Mouse (Mus musculus) embryonic facial prominence, embryonic 11.5 days (tissue): Measurements from ENCODE around the gene Lmo2. TPM values are rescaled to one million over a fixed set of nuclear protein-coding genes. Genes with fewer than 3 reads are reported as not detected.

Experiments used
- ATAC-seq: fragments of 200-750 bp; cut with Nextera tagmentation; replicated peaks from 2 replicates; pipeline ENCODE4 v1.8.0; 2017; ENCODE audit warnings: low read depth; ENCODE audit not compliant: insufficient number of reproducible peaks, low FRiP score, low TSS enrichment
- DNase-seq: peaks from one replicate; pipeline ENCODE4 v3.0.0-alpha.2; 2015; ENCODE audit warnings: low spot score
- H3K27ac ChIP-seq: fragments of 300-500 bp; sonication (generic); replicated peaks from 2 replicates; pipeline ENCODE4 v1.5.1; 2014; ENCODE audit warnings: mild to moderate bottlenecking, low read depth, low read length, control low read depth
- H3K27me3 ChIP-seq: fragments of 300-500 bp; sonication (generic); 2 replicates; pipeline ENCODE4 v1.6.1; 2014; ENCODE audit warnings: mild to moderate bottlenecking, low read length, moderate library complexity, mixed read lengths; ENCODE audit not compliant: control insufficient read depth, insufficient read depth
- H3K36me3 ChIP-seq: fragments of 300-500 bp; sonication (generic); replicated peaks from 2 replicates; pipeline ENCODE4 v1.6.1; 2014; ENCODE audit warnings: low read depth, mild to moderate bottlenecking, low read length, moderate library complexity, mixed read lengths; ENCODE audit not compliant: control insufficient read depth, insufficient read depth
- H3K4me1 ChIP-seq: fragments of 300-500 bp; sonication (generic); 2 replicates; pipeline ENCODE4 v1.6.1; 2014; ENCODE audit warnings: low read length, mixed read lengths; ENCODE audit not compliant: control insufficient read depth, insufficient read depth
- H3K4me2 ChIP-seq: fragments of 300-500 bp; sonication (generic); 2 replicates; pipeline ENCODE4 v1.6.1; 2014; ENCODE audit warnings: low read depth, mild to moderate bottlenecking, control low read depth, low read length, moderate library complexity
- H3K4me3 ChIP-seq: fragments of 300-500 bp; sonication (generic); 2 replicates; pipeline ENCODE4 v1.5.1; 2014; ENCODE audit warnings: low read depth, low read length, control low read depth
- H3K9ac ChIP-seq: fragments of 300-500 bp; sonication (generic); replicated peaks from 2 replicates; pipeline ENCODE4 v1.6.1; 2014; ENCODE audit warnings: mild to moderate bottlenecking, control low read depth, low read length
- H3K9me3 ChIP-seq: fragments of 300-500 bp; sonication (generic); replicated peaks from 2 replicates; pipeline ENCODE4 v1.6.1; 2016; ENCODE audit warnings: mild to moderate bottlenecking, low read length, inconsistent platforms, mixed read lengths; ENCODE audit not compliant: control insufficient read depth
- WGBS: fragments of 180-500 bp; shearing (Covaris S2); extraction: QIAGEN DNeasy Blood & Tissue Kit; methylation state at CpG from one replicate; pipeline ENCODE4 v1.1.7; 2014; 5-methylcytosine and 5-hydroxymethylcytosine counted together
- polyA plus RNA-seq: library from polyadenylated mRNA; unstranded; fragments of >200 nt; fragmentation: Nextera tagmentation; extraction: Ambion mirVana; gene quantifications from 2 replicates; pipeline ENCODE4 v1.2.1, GENCODE M21; 2014

Gene Lmo2
- polyA plus RNA-seq, 1 experiment from 2014 or later: 16.2 TPM

GRCm38 (mm10) chr2:103935691-103936435, 21.9 kb upstream of the Lmo2 start:
- DNase-seq (no peak), ATAC-seq (no peak)
- Histone ChIP-seq H3K9ac (no peak overlapping the region), H3K9me3 (no peaks in the 10 kb centered on the region), H3K4me3 (no peak overlapping the region), H3K27ac (no peak overlapping the region), H3K4me1 (no peaks in the 10 kb centered on the region), H3K4me2 (no peak overlapping the region), H3K36me3 (no peaks in the 10 kb centered on the region), H3K27me3 (no peaks in the 10 kb centered on the region)
- 70% methylated on average over 10 of the region's 10 CpGs for WGBS

- H3K36me3 ChIP-seq: no peaks in the 10 kb centered on the region
- no peaks in the 10 kb centered on the region for H3K27me3 ChIP-seq
- no peak overlapping the region for H3K4me2 ChIP-seq
- H3K9me3 ChIP-seq: no peaks in the 10 kb centered on the region
- no peaks in the 10 kb centered on the region for H3K4me1 ChIP-seq
- ATAC-seq (no peak), DNase-seq (no peak)
- H3K4me3 ChIP-seq: no peak overlapping the region
- no peak overlapping the region for H3K9ac ChIP-seq
- no peak overlapping the region for H3K27ac ChIP-seq
- WGBS: 90% methylated on average over 2 of the region's 2 CpGs
Observed at GRCm38 (mm10) chr2:103936666-103937065, 21.1 kb upstream of the Lmo2 start.

GRCm38 (mm10) chr2:103937670-103938069, 20.1 kb upstream of the Lmo2 start:
- H3K36me3 ChIP-seq: no peaks in the 10 kb centered on the region
- WGBS: 89% methylated on average over 2 of the region's 2 CpGs
- no peak overlapping the region for H3K9ac ChIP-seq
- H3K27ac ChIP-seq: no peak overlapping the region
- H3K9me3 ChIP-seq: no peaks in the 10 kb centered on the region
- no peak for ATAC-seq
- DNase-seq: no peak
- H3K4me2 ChIP-seq: no peak overlapping the region
- H3K4me3 ChIP-seq: no peak overlapping the region
- no peaks in the 10 kb centered on the region for H3K4me1 ChIP-seq
- H3K27me3 ChIP-seq: no peaks in the 10 kb centered on the region

GRCm38 (mm10) chr2:103938573-103938972, 19.2 kb upstream of the Lmo2 start:
- no peaks in the 10 kb centered on the region for H3K9me3 ChIP-seq
- no peaks in the 10 kb centered on the region for H3K4me1 ChIP-seq
- H3K4me3 ChIP-seq: no peak overlapping the region
- ATAC-seq (no peak), DNase-seq (no peak)
- H3K4me2 ChIP-seq: no peak overlapping the region
- no peaks in the 10 kb centered on the region for H3K27me3 ChIP-seq
- H3K36me3 ChIP-seq: no peaks in the 10 kb centered on the region
- no peak overlapping the region for H3K27ac ChIP-seq
- H3K9ac ChIP-seq: no peak overlapping the region
- WGBS: 76% methylated on average over 1 of the region's 1 CpGs

GRCm38 (mm10) chr2:103939003-103939402, 18.8 kb upstream of the Lmo2 start:
- H3K4me2 ChIP-seq: no peak overlapping the region
- no peak overlapping the region for H3K9ac ChIP-seq
- H3K9me3 ChIP-seq: no peaks in the 10 kb centered on the region
- no peaks in the 10 kb centered on the region for H3K27me3 ChIP-seq
- DNase-seq (no peak), ATAC-seq (no peak)
- no peaks in the 10 kb centered on the region for H3K36me3 ChIP-seq
- H3K4me3 ChIP-seq: no peak overlapping the region
- no peaks in the 10 kb centered on the region for H3K4me1 ChIP-seq
- H3K27ac ChIP-seq: no peak overlapping the region

DNA sequence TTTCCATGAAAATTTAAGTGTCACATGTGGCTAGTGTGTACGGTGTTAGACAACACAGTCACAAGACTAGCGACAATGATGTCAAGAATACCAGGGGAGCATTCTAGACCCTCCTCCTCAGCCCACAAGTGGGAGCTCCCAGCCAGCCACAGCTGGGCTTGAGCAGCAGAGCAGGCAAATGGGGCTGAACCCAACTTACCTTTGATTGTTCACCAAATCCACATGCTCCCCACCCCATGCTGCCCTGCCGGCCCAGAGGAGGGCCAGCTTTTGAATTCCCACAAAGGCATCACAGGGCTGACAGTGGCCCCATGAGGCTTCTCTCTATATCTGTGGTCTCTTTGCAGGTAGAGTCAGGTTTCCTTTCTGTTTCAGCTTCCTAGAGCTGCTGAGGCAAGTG, 16.7 kb upstream of the Lmo2 start:
- Histone ChIP-seq H3K9me3 (no peaks in the 10 kb centered on the region), H3K4me1 (no peaks in the 10 kb centered on the region; the same call in 1 of the 2 replicates), H3K27ac (no peak overlapping the region), H3K4me2 (no peak overlapping the region), H3K36me3 (no peaks in the 10 kb centered on the region), H3K27me3 (no peaks in the 10 kb centered on the region), H3K4me3 (no peak overlapping the region), H3K9ac (no peak overlapping the region)
- DNase-seq (no peak), ATAC-seq (no peak)
- WGBS: 63% methylated on average over 3 of the region's 3 CpGs

GRCm38 (mm10) chr2:103944859-103945258, 12.9 kb upstream of the Lmo2 start:
- no peak overlapping the region for H3K4me3 ChIP-seq
- H3K4me2 ChIP-seq: no peak overlapping the region
- DNase-seq (no peak), ATAC-seq (no peak)
- 85% methylated on average over 2 of the region's 2 CpGs for WGBS
- no peaks in the 10 kb centered on the region for H3K27me3 ChIP-seq
- no peaks in the 10 kb centered on the region for H3K36me3 ChIP-seq
- no peak overlapping the region for H3K27ac ChIP-seq
- H3K9me3 ChIP-seq: no peaks in the 10 kb centered on the region
- H3K4me1 ChIP-seq: no peaks in the 10 kb centered on the region; the same call in 1 of the 2 replicates
- H3K9ac ChIP-seq: no peak overlapping the region

GRCm38 (mm10) chr2:103945571-103946092, 12.2 kb upstream of the Lmo2 start:
- no peaks in the 10 kb centered on the region for H3K9me3 ChIP-seq
- 82% methylated on average over 5 of the region's 5 CpGs for WGBS
- no peak overlapping the region for H3K9ac ChIP-seq
- H3K27ac ChIP-seq: no peak overlapping the region
- no peaks in the 10 kb centered on the region; the same call in 1 of the 2 replicates for H3K4me1 ChIP-seq
- H3K4me3 ChIP-seq: no peak overlapping the region
- no peaks in the 10 kb centered on the region for H3K36me3 ChIP-seq
- DNase-seq (no peak), ATAC-seq (no peak)
- H3K27me3 ChIP-seq: no peaks in the 10 kb centered on the region
- no peak overlapping the region for H3K4me2 ChIP-seq
